Mouse (Mus musculus): ENCODE measurements around the gene Npnt. TPM values are rescaled to one million over a fixed set of nuclear protein-coding genes. Genes with fewer than 3 reads are reported as not detected.

Npnt gene
- polyA plus RNA-seq, 1 experiment from 2014 or later, result 48.0 TPM

DNA sequence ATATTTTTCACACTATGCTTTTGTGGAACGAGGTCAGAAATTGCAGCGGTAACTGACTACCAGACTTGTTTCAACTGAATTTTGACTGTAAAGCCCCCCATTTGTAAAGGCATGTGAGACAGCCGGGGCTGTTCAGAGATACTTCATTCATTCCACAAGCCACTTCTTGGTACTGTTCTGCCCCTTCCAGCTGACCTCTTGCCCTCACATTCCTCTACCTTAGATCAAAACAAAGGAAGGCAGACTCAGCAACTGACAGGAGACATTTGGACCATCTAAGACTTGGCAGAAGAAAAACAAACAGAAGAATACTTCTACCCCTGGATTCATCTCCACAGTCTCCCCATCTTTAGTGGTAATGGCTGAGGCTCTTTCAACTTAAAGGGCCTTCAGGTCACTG, 5.5 kb downstream of the Npnt start:
- Histone ChIP-seq H3K4me1 (replicated peaks; ENCODE audit: control insufficient read depth, insufficient read depth) (no peaks in the 10 kb centered on the region; the same call in 1 of the 2 replicates), H3K36me3 (ENCODE audit: control insufficient read depth, insufficient read depth, low read length) (no peaks in the 10 kb centered on the region), H3K9ac (ENCODE audit: low read length) (no peak overlapping the region), H3K27me3 (ENCODE audit: control insufficient read depth, insufficient read depth, low read length) (no peaks in the 10 kb centered on the region), H3K9me3 (ENCODE audit: control insufficient read depth, low read length) (no peaks in the 10 kb centered on the region), H3K4me2 (replicated peaks; ENCODE audit: low read depth) (no peak overlapping the region), H3K27ac (replicated peaks) (no peak overlapping the region), H3K4me3 (ENCODE audit: low read depth, low read length) (no peak overlapping the region)
- no peak for TF ChIP-seq CTCF (IDR thresholded peaks at IDR 0.05; ENCODE audit: low read depth)
- TF ChIP-seq EP300 (optimal IDR thresholded peaks at IDR 0.05), result no peak
- no peak for ATAC-seq (ENCODE audit: low FRiP score, low TSS enrichment)
- DNase-seq (ENCODE audit: low spot score), result no peak
- WGBS, result 71% methylated on average over 3 of the region's 3 CpGs

DNA sequence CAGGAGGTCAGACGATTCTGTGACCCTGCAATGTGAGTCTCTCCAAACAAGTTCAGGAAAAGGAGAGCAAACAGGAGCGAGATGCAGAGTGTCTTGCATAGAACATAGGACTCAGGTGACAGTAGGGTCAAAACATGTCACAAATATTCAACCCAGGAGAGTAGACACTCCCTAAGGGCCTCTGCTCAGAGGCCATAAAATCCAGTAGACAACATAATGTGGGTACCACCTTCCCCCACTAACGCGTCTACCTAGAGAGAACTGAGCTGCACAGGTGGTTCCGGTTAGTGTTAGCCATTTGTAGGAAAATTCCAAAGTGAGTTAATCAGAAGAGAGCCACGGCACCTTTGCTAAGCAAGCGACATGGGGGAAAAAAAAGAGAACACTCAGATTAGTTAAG, 5.9 kb downstream of the Npnt start:
- 67% methylated on average over 7 of the region's 7 CpGs for WGBS
- Histone ChIP-seq H3K4me2 (replicated peaks; ENCODE audit: low read depth) (no peak overlapping the region), H3K9ac (ENCODE audit: low read length) (no peak overlapping the region), H3K4me1 (replicated peaks; ENCODE audit: control insufficient read depth, insufficient read depth) (no peaks in the 10 kb centered on the region; the same call in 1 of the 2 replicates), H3K27me3 (ENCODE audit: control insufficient read depth, insufficient read depth, low read length) (no peaks in the 10 kb centered on the region), H3K36me3 (ENCODE audit: control insufficient read depth, insufficient read depth, low read length) (no peaks in the 10 kb centered on the region), H3K9me3 (ENCODE audit: control insufficient read depth, low read length) (no peaks in the 10 kb centered on the region), H3K27ac (replicated peaks) (no peak overlapping the region), H3K4me3 (ENCODE audit: low read depth, low read length) (no peak overlapping the region)
- ATAC-seq (ENCODE audit: low FRiP score, low TSS enrichment) (no peak), DNase-seq (ENCODE audit: low spot score) (no peak)
- no peak for TF ChIP-seq EP300 (optimal IDR thresholded peaks at IDR 0.05)
- TF ChIP-seq CTCF (IDR thresholded peaks at IDR 0.05; ENCODE audit: low read depth), result no peak

DNA sequence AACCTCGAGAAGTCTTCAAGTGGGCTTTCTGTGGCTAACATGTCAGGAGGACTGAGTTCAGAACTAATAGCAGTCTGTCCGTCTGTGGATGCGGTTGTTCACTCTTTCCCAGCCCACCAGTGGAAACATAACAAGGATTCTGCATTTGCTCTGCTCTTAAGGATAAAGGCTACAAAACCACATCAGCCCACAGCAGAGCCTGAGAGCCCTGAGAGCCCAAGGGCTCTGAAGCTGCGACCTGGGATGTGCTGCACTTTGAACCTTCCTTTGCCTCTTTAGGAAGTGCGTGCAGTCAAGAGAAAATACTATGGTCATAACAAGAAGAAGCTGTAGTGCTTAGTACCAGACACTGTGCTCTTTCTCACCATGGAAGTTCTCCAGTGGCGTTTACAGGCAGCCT, 7.3 kb downstream of the Npnt start:
- no peak for TF ChIP-seq CTCF (IDR thresholded peaks at IDR 0.05; ENCODE audit: low read depth)
- TF ChIP-seq EP300 (optimal IDR thresholded peaks at IDR 0.05), result no peak
- no peaks in the 10 kb centered on the region for H3K9me3 ChIP-seq (ENCODE audit: control insufficient read depth, low read length)
- H3K36me3 ChIP-seq (ENCODE audit: control insufficient read depth, insufficient read depth, low read length), result no peaks in the 10 kb centered on the region
- no peak overlapping the region for H3K27ac ChIP-seq (replicated peaks)
- ATAC-seq (ENCODE audit: low FRiP score, low TSS enrichment) (no peak), DNase-seq (ENCODE audit: low spot score) (no peak)
- 93% methylated on average over 6 of the region's 6 CpGs for WGBS
- no peaks in the 10 kb centered on the region; the same call in 1 of the 2 replicates for H3K4me1 ChIP-seq (replicated peaks; ENCODE audit: control insufficient read depth, insufficient read depth)
- no peaks in the 10 kb centered on the region for H3K27me3 ChIP-seq (ENCODE audit: control insufficient read depth, insufficient read depth, low read length)
- no peak overlapping the region for H3K4me2 ChIP-seq (replicated peaks; ENCODE audit: low read depth)
- no peak overlapping the region for H3K4me3 ChIP-seq (ENCODE audit: low read depth, low read length)
- H3K9ac ChIP-seq (ENCODE audit: low read length), result no peak overlapping the region

- Histone ChIP-seq H3K27me3 (ENCODE audit: control insufficient read depth, insufficient read depth, low read length) (no peaks in the 10 kb centered on the region), H3K4me3 (ENCODE audit: low read depth, low read length) (no peak overlapping the region), H3K4me1 (replicated peaks; ENCODE audit: control insufficient read depth, insufficient read depth) (no peaks in the 10 kb centered on the region), H3K27ac (replicated peaks) (no peak overlapping the region), H3K9me3 (ENCODE audit: control insufficient read depth, low read length) (no peaks in the 10 kb centered on the region), H3K4me2 (replicated peaks; ENCODE audit: low read depth) (no peak overlapping the region), H3K9ac (ENCODE audit: low read length) (no peak overlapping the region), H3K36me3 (ENCODE audit: control insufficient read depth, insufficient read depth, low read length) (no peaks in the 10 kb centered on the region)
- ATAC-seq (ENCODE audit: low FRiP score, low TSS enrichment) (no peak), DNase-seq (ENCODE audit: low spot score) (no peak)
- WGBS, result 82% methylated on average over 10 of the region's 10 CpGs
- no peak for TF ChIP-seq CTCF (IDR thresholded peaks at IDR 0.05; ENCODE audit: low read depth)
- TF ChIP-seq EP300 (optimal IDR thresholded peaks at IDR 0.05), result no peak
Measured at GRCm38 (mm10) chr3:132940181-132940990, 9.7 kb downstream of the Npnt start.

DNA sequence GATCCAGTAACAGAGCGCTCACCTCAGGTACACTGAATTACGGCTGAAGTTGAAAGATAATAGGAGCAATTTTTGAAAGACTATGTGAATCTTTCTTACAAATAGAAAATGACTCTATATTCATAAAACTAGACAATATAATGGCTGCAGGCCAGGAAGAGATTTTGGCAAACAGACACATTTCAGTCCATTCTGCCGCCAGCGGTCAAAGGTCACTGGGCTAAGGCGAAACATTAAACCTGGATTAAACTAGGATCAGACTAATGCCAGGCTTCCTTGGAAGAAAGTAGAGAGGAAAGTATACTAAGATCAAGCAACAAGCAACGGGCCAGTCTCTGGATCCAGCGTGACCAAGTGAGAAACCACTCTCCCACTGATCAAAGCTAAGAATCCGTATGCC, 11.1 kb downstream of the Npnt start:
- Histone ChIP-seq H3K4me3 (ENCODE audit: low read depth, low read length) (no peak overlapping the region), H3K9ac (ENCODE audit: low read length) (no peak overlapping the region), H3K27ac (replicated peaks) (no peak overlapping the region), H3K4me2 (replicated peaks; ENCODE audit: low read depth) (no peak overlapping the region), H3K9me3 (ENCODE audit: control insufficient read depth, low read length) (no peaks in the 10 kb centered on the region), H3K27me3 (ENCODE audit: control insufficient read depth, insufficient read depth, low read length) (no peaks in the 10 kb centered on the region), H3K4me1 (replicated peaks; ENCODE audit: control insufficient read depth, insufficient read depth) (no peaks in the 10 kb centered on the region), H3K36me3 (ENCODE audit: control insufficient read depth, insufficient read depth, low read length) (no peaks in the 10 kb centered on the region)
- no peak for ATAC-seq (ENCODE audit: low FRiP score, low TSS enrichment)
- 60% methylated on average over 8 of the region's 8 CpGs for WGBS
- TF ChIP-seq CTCF (IDR thresholded peaks at IDR 0.05; ENCODE audit: low read depth) (no peak), EP300 (optimal IDR thresholded peaks at IDR 0.05) (no peak)
- no peak for DNase-seq (ENCODE audit: low spot score)

GRCm38 (mm10) chr3:132934649-132935048, 15.4 kb downstream of the Npnt start:
- TF ChIP-seq EP300 (optimal IDR thresholded peaks at IDR 0.05), result no peak
- TF ChIP-seq CTCF (IDR thresholded peaks at IDR 0.05; ENCODE audit: low read depth), result no peak
- Histone ChIP-seq H3K36me3 (ENCODE audit: control insufficient read depth, insufficient read depth, low read length) (no peaks in the 10 kb centered on the region), H3K27ac (replicated peaks) (no peak overlapping the region), H3K27me3 (ENCODE audit: control insufficient read depth, insufficient read depth, low read length) (no peaks in the 10 kb centered on the region), H3K4me3 (ENCODE audit: low read depth, low read length) (no peak overlapping the region), H3K9me3 (ENCODE audit: control insufficient read depth, low read length) (no peaks in the 10 kb centered on the region), H3K9ac (ENCODE audit: low read length) (no peak overlapping the region), H3K4me1 (replicated peaks; ENCODE audit: control insufficient read depth, insufficient read depth) (no peaks in the 10 kb centered on the region), H3K4me2 (replicated peaks; ENCODE audit: low read depth) (no peak overlapping the region)
- no peak for ATAC-seq (ENCODE audit: low FRiP score, low TSS enrichment)
- WGBS, result 52% methylated on average over 2 of the region's 2 CpGs
- DNase-seq (ENCODE audit: low spot score), result no peak

Measured in stomach, postnatal 0 days (tissue).